Mouse (Mus musculus) NIH3T3 (cell line): ENCODE measurements around the gene Pltp.

Experiments used
- DNase-seq: peaks from one replicate; pipeline ENCODE4 v3.0.0-alpha.2; 2012; ENCODE audit warnings: low read depth

Gene Pltp

GRCm38 (mm10) chr2:164857101-164857821, at the start of gene Pltp:
Gene Pltp (minus strand): TSS chr2:164857711.
- peak; percentile 83 for DNase-seq

DNA sequence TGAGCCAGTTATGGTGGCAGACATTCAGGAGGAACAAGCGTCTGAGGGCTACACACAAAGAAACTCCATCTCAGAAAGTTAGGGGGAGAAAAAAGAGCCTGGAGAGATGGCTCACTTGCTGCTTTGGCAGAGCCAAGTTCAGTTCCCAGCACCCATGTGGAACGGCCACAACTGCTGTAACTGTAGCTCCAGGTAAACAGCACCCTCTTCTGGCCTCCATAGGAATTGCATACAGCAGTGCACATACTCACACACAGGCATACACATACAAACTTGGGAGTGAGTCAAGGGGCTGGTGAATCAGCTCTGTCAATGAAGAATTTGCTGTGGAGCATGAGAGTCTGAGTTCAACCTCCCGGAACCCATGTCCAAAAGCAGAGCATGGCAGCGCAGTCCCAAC, 48.6 kb upstream of the Pltp start:
- no peak for DNase-seq

DNA sequence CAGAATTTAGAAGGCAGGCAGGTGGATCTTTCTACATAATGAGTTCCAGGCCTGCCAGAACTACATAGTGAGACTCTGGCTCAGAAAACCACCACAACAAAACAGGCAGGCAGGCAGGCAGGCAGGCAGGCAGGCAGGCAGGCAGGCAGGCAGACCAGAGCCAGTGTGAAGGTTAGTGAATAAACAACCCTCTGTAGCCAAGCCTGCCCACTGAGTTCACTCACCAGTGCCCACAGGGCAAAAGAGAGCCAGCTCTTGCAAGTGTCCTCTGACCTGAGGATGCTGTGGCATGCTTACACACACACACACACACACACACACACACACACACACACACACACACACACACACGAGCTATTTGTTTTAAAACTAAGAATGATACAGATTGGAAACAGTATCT, 46.0 kb upstream of the Pltp start:
- no peak for DNase-seq

- DNase-seq: no peak
Observed at GRCm38 (mm10) chr2:164901380-164901779, 43.9 kb upstream of the Pltp start.

GRCm38 (mm10) chr2:164899723-164900459, 42.4 kb upstream of the Pltp start:
- DNase-seq: no peak

- no peak for DNase-seq
Observed at GRCm38 (mm10) chr2:164899034-164899433, 41.5 kb upstream of the Pltp start.

DNA sequence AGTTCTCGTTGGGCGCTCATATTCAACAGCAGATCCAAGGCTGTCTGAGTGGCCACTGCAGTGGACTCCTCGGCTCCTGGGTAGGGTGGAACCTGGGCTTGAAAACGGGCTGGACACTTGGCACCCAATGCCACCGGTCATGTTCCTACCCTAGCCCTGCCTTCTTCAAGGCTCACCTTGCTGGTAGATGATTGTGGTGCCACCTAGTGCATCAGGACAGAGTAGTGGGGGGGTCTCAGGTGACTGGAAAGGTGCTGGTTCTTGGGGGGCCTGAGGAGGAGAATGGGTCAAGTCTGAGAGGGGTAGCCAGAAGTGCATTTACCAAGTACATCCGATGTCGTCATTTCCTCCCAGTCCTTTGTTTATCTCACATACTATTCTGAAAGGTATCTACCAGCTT, 40.5 kb upstream of the Pltp start:
- DNase-seq: no peak

DNA sequence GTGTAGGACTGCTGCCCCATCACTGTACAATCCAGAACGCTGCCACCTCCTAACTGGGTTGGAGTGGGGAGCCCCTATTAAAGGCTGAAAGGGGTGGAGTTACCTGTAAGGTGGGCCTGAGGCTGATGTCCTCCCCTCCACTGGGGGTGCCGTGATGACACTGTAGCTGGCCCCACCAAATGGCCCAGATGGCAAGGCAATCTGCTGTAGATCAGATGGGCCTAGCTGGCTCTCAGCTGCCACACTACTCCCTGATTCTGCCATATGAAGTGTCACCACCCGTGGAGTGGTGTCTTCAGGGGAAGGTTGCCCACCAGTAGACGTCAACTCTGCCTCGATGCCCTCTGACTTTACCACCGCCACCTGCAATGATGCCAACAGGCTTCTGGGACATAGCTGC, 38.4 kb upstream of the Pltp start:
- DNase-seq: no peak

DNA sequence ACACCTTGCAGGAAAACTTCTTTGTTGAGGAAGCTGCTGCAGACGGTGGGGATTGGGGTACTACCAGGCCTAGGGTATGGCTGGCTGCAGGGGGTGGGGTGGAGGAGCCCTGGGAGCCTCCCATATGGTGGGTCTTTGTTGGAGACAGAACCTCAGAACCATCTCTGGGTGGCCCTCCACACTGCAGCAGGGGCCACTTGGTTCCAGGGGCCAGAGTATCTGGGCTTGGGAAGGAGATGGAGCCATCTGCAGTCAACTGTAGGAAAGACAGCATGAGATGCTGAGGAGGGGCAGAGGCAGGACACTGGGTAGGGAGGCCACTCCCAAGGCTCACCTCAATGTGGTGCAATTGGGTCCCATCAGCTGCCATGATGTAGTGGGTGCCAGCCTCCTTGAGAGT, 37.1 kb upstream of the Pltp start:
- DNase-seq: no peak

GRCm38 (mm10) chr2:164894048-164894447, 36.5 kb upstream of the Pltp start:
- DNase-seq: no peak

DNA sequence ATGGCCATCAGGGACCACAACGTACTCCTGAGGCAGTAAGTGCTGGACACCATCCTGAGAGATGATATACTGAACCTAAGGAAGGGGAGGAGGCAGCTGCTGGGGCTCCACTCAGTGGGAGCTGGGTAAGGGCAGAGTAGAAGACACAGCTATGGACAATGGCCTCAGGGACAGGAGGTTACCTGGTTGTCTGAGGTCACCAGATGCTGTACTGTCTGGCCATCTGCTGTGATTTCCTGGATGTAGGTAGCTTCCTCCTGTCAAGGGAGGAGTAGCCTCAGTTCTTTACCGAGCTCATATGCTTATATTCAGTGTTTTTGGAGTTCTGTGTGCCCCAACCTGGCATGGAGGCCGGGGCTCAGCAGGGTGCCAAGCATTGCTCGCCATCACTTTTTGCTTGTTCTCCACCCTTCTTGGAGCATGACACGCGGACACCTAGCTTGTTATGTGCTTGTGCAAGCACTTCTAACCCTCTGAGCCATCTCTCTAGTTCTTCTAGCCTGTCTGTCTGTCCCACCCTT, 35.2 kb upstream of the Pltp start:
- DNase-seq: no peak

DNA sequence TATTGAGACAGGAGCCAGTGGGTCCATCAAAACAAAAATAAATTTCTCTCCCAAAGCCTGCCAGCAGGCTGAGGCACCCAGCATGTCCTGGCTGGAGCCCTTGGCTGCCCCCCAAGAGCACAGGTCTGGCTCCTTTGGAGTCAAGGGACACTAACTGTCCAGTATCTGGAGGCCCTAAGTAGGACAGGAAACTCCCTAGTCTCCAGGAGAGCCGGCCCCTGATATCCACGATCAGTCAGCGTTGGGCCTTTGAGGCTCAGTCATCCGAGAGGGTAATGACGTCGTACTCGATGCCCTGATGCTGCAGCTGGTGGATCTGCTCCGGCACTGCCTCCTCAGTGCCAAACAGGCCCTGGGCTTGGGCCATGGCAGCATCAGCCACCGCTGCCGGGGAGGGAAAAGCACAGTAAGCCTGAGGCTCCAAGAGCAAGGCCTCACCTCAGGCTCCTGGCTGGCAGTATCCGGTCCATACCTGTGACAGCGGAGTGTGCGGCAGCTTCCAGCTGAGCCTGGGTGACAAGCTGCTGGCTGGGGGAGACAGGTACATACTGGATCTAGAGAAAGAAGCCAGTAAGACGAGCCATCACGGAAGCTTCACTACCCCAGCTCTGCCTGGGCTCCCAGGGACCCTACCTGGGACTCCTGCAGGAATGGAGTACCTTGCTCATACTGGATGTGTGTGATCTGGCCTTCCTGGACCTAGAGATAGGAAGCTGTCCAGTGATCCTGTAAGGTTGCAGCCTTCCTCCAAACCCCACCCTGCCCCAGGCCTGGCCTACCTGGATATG, 34.6 kb upstream of the Pltp start:
- no peak for DNase-seq

DNA sequence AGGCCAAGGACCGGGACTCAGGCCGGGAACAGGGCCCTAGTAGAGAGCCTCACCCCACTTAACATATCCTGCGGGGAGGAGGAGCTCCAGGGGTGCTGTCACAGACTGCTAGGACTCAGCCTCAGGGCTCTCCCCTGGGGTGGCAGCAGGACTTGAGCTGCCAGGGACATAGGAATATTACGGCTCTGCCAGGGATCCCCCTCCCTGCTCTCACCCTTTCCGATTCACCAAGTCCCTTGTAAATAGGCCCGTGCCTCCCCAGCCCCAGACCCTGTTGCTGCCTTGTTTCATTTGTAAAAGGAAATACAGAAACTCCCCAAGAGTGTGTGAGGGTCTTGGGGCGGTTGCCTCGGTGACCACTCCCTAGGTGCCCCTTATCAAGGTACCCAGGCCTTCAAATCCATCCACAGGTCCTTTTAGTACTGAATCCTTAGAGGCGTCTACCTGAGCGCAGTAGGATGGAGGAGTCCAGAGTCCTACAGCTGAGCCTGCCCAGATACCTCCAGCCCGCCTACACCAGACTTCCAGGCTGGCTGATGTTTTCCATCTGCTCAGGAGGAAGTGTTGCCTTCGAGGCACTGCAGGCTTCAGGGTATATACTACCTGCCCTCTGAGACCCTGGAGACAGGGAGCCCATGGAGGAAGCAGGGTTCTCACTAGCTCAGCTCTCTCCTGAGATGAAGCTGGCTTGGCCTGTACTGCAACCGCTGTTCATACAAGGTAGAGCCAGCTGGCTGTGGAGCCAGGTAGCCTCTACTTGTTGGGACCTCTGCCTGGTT, 33.7 kb upstream of the Pltp start:
- DNase-seq: no peak

DNA sequence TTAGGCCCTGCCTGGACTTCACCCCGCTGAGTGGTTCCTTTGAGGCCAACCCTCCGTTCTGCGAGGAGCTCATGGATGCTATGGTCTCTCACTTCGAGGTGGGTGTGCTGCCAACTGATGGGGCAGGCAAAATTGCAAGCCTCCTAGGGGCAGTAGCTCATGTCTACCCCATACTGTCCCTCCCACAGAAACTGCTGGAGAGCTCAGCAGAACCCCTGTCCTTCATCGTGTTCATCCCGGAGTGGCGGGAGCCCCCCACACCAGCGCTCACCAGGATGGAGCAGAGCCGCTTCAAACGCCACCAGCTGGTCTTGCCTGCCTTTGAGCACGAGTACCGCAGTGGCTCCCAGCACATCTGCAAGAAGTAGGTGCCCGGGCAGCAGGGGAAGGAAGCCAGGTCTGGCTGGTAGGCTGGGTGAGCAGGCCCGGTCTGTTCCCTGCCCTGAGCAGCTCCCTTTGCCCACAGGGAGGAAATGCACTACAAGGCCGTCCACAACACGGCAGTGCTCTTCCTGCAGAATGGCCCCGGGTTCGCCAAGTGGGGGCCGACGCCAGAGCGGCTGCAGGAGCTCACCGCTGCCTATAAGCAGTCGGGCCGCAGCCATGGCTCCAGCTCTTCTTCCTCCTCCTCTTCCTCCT, 33.0 kb upstream of the Pltp start:
- DNase-seq: no peak

DNA sequence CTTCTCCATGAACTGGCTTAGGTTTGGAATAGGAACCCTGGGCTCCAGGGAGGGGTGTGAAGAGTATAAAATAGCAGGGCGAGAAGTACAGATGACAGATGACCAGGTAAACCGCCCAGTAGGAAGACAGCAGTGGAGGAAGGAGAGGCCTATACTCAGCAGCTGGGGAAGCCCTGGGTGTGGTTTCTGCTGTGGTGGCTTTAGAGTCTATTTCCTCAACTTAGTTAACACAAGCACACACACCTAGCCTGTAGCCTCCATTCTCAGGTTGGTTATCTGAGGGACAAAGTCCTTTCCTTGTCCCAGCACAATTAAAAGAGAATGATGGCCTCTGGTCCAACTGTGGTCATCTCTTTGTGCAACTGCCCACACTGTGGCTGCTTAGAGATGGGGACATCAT, 32.4 kb upstream of the Pltp start:
- no peak for DNase-seq

DNA sequence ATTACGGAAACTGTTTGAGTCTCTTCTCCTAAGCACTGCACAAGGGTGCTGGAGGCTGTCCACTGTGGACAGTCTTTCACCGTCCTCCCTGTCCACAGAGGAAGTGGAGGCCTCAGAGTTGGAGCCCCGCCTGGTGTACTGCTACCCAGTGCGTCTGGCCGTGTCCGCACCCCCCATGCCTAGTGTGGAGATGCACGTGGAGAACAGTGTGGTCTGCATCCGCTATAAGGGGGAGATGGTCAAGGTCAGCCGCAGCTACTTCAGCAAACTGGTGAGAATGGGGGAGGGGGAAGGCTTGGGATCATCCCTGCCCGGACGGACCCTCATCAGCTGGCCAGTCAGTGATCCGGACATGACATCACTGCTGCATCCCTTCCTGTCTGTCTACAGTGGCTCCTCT, 31.5 kb upstream of the Pltp start:
- DNase-seq: no peak

GRCm38 (mm10) chr2:164886617-164887016, 29.1 kb upstream of the Pltp start:
- DNase-seq: no peak

GRCm38 (mm10) chr2:164885788-164886187, 28.3 kb upstream of the Pltp start:
- DNase-seq: peak; percentile 80

GRCm38 (mm10) chr2:164882619-164883018, 25.1 kb upstream of the Pltp start:
- no peak for DNase-seq

DNA sequence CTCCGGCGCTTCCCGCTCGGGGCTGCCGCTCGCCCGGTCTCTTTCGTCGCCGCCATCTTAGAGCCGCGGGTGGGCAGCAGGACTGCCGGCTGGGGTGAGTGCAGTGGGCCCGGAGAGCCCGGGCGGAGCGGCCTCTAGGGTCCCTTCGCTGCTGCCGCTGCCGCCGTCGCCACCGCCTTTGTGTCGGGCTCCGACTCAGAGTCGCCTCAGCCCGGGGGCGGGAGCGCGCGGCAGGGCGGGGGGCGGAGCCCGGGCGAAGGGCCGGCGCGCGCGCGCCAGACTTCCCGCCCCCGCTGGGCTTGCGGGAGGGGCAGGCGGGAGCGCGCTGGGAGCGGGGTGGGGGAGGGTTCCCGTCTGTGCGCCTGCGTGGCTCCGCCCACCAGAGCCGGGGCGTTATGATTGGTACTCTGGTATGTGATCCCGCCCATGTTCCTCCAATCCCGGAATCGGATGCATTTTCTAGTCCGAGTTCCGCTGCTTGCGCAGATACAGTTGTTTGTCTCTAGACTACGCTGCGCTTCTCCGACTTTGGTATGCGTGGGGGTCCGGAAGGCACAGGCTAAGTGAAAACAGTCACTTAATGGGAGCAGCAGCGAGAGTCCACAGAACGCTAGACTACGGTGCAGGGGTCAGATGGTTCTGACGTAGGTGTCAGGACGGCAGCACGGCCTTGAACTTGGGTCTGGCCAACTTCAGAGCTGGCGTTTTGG, 22.2 kb upstream of the Pltp start:
- peak; percentile 98 for DNase-seq

GRCm38 (mm10) chr2:164879228-164879567, 21.7 kb upstream of the Pltp start, which contains the start of gene Pcif1:
Gene Pcif1 (plus strand): TSS chr2:164879304.
- peak; percentile 94 for DNase-seq
